Mouse (Mus musculus) liver, embryonic 13.5 days (tissue): ENCODE measurements around the gene Ttyh3. TPM values are rescaled to one million over a fixed set of nuclear protein-coding genes. Genes with fewer than 3 reads are reported as not detected.

Experiments
- ATAC-seq: fragments of 200-750 bp; cut with Nextera tagmentation; 2 replicates; pipeline ENCODE4 v1.8.0; 2017; ENCODE audit warnings: low read depth, mild to moderate bottlenecking, moderate number of reproducible peaks, moderate library complexity
- DNase-seq: peaks from one replicate; pipeline ENCODE4 v3.0.0; 2022
- H3K27ac ChIP-seq: fragments of 300-500 bp; sonication (generic); 2 replicates; pipeline ENCODE4 v1.5.1; 2015; ENCODE audit warnings: moderate library complexity, mild to moderate bottlenecking, inconsistent platforms
- H3K27me3 ChIP-seq: fragments of 300-500 bp; sonication (generic); 2 replicates; pipeline ENCODE4 v1.6.1; 2015; ENCODE audit warnings: mild to moderate bottlenecking, inconsistent platforms
- H3K36me3 ChIP-seq: fragments of 300-500 bp; sonication (generic); 2 replicates; pipeline ENCODE4 v1.6.1; 2015; ENCODE audit warnings: mild to moderate bottlenecking, inconsistent platforms
- H3K4me1 ChIP-seq: fragments of 300-500 bp; sonication (generic); replicated peaks from 2 replicates; pipeline ENCODE4 v1.6.1; 2015; ENCODE audit warnings: inconsistent platforms
- H3K4me2 ChIP-seq: fragments of 300-500 bp; sonication (generic); 2 replicates; pipeline ENCODE4 v1.6.1; 2015; ENCODE audit warnings: inconsistent platforms, mild to moderate bottlenecking, moderate library complexity
- H3K4me3 ChIP-seq: fragments of 300-500 bp; sonication (generic); replicated peaks from 2 replicates; pipeline ENCODE4 v1.5.1; 2015; ENCODE audit warnings: mild to moderate bottlenecking, inconsistent platforms
- H3K9ac ChIP-seq: fragments of 300-500 bp; sonication (generic); 2 replicates; pipeline ENCODE4 v1.6.1; 2015; ENCODE audit warnings: mild to moderate bottlenecking, inconsistent platforms
- H3K9me3 ChIP-seq: fragments of 300-500 bp; sonication (generic); replicated peaks from 2 replicates; pipeline ENCODE4 v1.6.1; 2016; ENCODE audit warnings: inconsistent platforms
- WGBS: fragments of 180-500 bp; shearing (Covaris S2); methylation state at CpG from one replicate; pipeline ENCODE4 v1.1.7; 2015; ENCODE audit not compliant: insufficient replicate concordance; 5-methylcytosine and 5-hydroxymethylcytosine counted together
- polyA plus RNA-seq: library from polyadenylated mRNA; unstranded; fragments of >200 nt; fragmentation: Nextera tagmentation; extraction: Ambion mirVana; gene quantifications from 2 replicates; pipeline ENCODE4 v1.2.1, GENCODE M21; 2015

The Ttyh3 gene
- polyA plus RNA-seq, 1 experiment from 2014 or later, result 4.8 TPM

DNA sequence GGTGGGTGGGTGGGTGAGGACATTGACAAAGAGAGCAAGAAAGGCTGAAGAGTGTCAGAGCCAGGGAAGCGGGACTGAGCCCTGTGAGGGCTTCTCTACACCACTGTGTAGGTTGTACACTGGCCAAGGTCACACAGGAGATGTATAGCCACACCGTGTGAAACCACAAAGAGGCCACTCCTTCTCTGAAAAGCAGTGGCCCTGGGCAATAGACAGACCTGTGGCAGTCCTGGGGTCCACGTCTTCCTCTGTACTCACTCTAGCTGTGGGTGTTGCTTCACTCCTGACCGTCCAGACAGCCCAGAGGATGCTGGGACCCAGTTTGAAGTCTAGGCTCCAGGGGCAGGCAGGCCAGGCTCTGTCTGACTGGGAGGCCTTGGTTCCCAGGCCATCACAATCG is 54.0 kb downstream of the Ttyh3 start:
- Histone ChIP-seq H3K9me3 (no peaks in the 10 kb centered on the region), H3K4me2 (peak overlapping the region; percentile 21; the same call in 1 of the 2 replicates), H3K4me1 (peaks cover 52% of the 10 kb centered on the region), H3K4me3 (no peak overlapping the region), H3K36me3 (no peaks in the 10 kb centered on the region), H3K27ac (peak overlapping the region; percentile 95), H3K27me3 (peaks cover 5% of the 10 kb centered on the region), H3K9ac (peak overlapping the region; percentile 41; the same call in 1 of the 2 replicates)
- no peak for ATAC-seq
- WGBS, result 48% methylated on average over 5 of the region's 5 CpGs
- no peak for DNase-seq

DNA sequence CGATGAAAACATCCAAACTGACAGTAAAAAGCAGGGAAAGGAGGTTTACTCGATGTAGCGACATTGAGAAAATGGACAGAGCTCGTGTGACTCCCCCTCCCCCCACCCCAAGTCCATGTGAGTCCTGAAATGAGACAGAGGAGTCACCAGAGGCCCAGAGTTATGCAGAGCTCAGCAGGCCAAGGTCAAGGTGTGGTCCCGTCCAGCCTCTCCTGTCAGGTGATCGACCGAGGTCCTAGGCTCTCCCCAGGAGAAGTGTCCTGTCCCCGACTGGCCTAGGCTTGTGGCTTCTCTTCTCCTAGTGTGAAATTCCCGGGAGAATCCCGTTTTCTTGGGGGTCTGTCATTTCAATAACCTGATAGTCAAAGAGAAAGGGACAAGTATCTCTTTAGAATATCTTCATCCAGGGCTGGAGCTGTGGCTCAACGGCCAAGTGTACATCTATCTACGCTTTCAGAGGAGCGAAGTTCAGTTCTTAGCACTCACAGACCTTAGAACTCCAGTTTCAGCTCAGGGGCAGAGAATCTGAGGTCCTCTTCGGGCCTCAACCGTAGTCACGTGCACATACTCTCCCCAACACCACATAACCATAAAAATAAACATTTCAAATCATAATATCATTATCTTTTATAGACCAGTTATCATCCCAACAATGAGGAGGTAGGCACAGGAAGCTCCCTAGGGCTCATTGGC is 59.6 kb downstream of the Ttyh3 start:
- WGBS, result 74% methylated on average over 16 of the region's 16 CpGs
- DNase-seq (no peak), ATAC-seq (no peak)
- H3K4me2 ChIP-seq, result no peak overlapping the region
- no peak overlapping the region for H3K9ac ChIP-seq
- H3K4me3 ChIP-seq, result no peak overlapping the region
- H3K9me3 ChIP-seq, result no peaks in the 10 kb centered on the region
- no peak overlapping the region for H3K27ac ChIP-seq
- no peaks in the 10 kb centered on the region for H3K36me3 ChIP-seq
- peaks cover 12% of the 10 kb centered on the region for H3K4me1 ChIP-seq
- peaks cover 5% of the 10 kb centered on the region for H3K27me3 ChIP-seq

GRCm38 (mm10) chr5:140583732-140584368 is 65.0 kb downstream of the Ttyh3 start:
- Histone ChIP-seq H3K4me2 (no peak overlapping the region), H3K9ac (no peak overlapping the region), H3K27ac (no peak overlapping the region), H3K36me3 (no peaks in the 10 kb centered on the region), H3K27me3 (0 out of 2 replicates have a peak, but pooled peaks cover 6% of the 10 kb centered on the region), H3K4me3 (no peak overlapping the region), H3K9me3 (no peaks in the 10 kb centered on the region), H3K4me1 (no peaks in the 10 kb centered on the region)
- DNase-seq, result no peak
- WGBS, result 66% methylated on average over 6 of the region's 6 CpGs
- no peak for ATAC-seq

GRCm38 (mm10) chr5:140582995-140583731 is 65.7 kb downstream of the Ttyh3 start:
- no peaks in the 10 kb centered on the region for H3K4me1 ChIP-seq
- H3K27ac ChIP-seq, result no peak overlapping the region

GRCm38 (mm10) chr5:140581569-140581968 is 67.3 kb downstream of the Ttyh3 start:
- Histone ChIP-seq H3K4me1 (no peaks in the 10 kb centered on the region), H3K36me3 (no peaks in the 10 kb centered on the region)
- WGBS, result 18% methylated on average over 5 of the region's 5 CpGs

More at GRCm38 (mm10) chr5:140582995-140583731, 65.7 kb downstream of the Ttyh3 start:
- Histone ChIP-seq H3K27me3 (0 out of 2 replicates have a peak, but pooled peaks cover 10% of the 10 kb centered on the region), H3K9me3 (no peaks in the 10 kb centered on the region), H3K9ac (no peak overlapping the region), H3K4me3 (no peak overlapping the region), H3K4me2 (no peak overlapping the region), H3K36me3 (no peaks in the 10 kb centered on the region)
- 44% methylated on average over 8 of the region's 8 CpGs for WGBS
- ATAC-seq, result no peak
- DNase-seq, result no peak

DNA sequence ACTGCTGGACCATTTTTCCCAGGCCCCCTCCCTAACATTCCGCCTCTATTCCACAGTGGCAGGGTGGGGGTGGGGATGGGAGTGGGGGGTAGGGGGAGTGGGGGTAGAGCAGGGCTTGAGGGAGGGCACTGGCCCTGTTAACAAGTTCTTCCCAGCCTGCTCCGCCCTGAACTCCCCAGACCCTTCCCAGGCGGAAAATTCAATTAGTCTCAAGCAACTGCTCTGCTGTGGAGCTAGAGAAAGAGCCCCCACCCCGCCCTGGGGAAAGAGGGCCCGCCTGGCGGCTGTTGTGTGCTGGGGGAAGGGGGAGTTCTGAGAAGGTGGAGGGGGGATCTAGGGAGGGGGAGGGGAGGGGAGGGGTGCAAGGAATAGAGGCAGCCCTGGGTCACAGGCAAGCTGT is 69.1 kb downstream of the Ttyh3 start:
- Histone ChIP-seq H3K9ac (no peak overlapping the region), H3K27ac (no peak overlapping the region), H3K27me3 (0 out of 2 replicates have a peak, but pooled peaks cover 10% of the 10 kb centered on the region), H3K4me2 (no peak overlapping the region), H3K4me1 (peaks cover 8% of the 10 kb centered on the region), H3K36me3 (no peaks in the 10 kb centered on the region), H3K4me3 (no peak overlapping the region), H3K9me3 (no peaks in the 10 kb centered on the region)
- ATAC-seq (no peak), DNase-seq (no peak)
- WGBS, result 48% methylated on average over 6 of the region's 6 CpGs

More at GRCm38 (mm10) chr5:140581569-140581968, 67.3 kb downstream of the Ttyh3 start:
- Histone ChIP-seq H3K27me3 (0 out of 2 replicates have a peak, but pooled peaks cover 10% of the 10 kb centered on the region), H3K27ac (no peak overlapping the region), H3K9me3 (no peaks in the 10 kb centered on the region), H3K4me2 (no peak overlapping the region), H3K9ac (no peak overlapping the region), H3K4me3 (no peak overlapping the region)
- DNase-seq (no peak), ATAC-seq (no peak)

- DNase-seq (no peak), ATAC-seq (no peak)
- Histone ChIP-seq H3K27me3 (0 out of 2 replicates have a peak, but pooled peaks cover 10% of the 10 kb centered on the region), H3K4me3 (no peak overlapping the region), H3K9ac (no peak overlapping the region), H3K4me1 (peaks cover 8% of the 10 kb centered on the region), H3K4me2 (no peak overlapping the region), H3K9me3 (no peaks in the 10 kb centered on the region), H3K27ac (no peak overlapping the region), H3K36me3 (no peaks in the 10 kb centered on the region)
- WGBS, result 59% methylated on average over 9 of the region's 9 CpGs
Observed at GRCm38 (mm10) chr5:140579221-140579620, 69.6 kb downstream of the Ttyh3 start.

DNA sequence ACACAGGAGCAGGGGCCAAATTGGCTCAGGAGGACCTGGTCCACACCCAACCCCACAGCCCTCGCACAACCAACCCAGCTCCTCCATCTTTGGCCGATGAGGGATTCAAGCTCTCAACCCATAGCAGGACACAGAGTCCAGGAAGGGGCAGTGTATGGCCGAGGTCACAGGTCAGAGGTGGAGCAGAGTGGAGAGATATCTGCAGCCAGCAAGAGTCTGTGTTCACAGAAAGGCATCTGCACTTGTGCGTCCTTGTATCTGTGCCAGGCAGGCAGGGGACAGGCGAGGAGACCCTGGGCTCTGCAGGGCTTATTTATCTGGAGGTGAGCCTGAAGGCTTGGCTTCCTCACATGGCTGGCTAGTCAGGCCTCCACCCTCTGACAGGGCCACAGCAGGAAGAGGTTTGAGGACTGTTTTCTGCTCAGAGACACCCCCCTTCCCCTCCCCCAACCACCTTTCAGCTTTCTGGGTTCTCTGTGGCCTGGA is 73.4 kb downstream of the Ttyh3 start:
- H3K36me3 ChIP-seq, result no peaks in the 10 kb centered on the region
- H3K4me2 ChIP-seq, result no peak overlapping the region
- H3K9me3 ChIP-seq, result no peaks in the 10 kb centered on the region
- H3K27ac ChIP-seq, result no peak overlapping the region
- WGBS, result 40% methylated on average over 5 of the region's 5 CpGs
- no peak overlapping the region for H3K4me3 ChIP-seq
- H3K9ac ChIP-seq, result no peak overlapping the region
- DNase-seq (no peak), ATAC-seq (no peak)
- H3K4me1 ChIP-seq, result peaks cover 8% of the 10 kb centered on the region
- H3K27me3 ChIP-seq, result 0 out of 2 replicates have a peak, but pooled peaks cover 9% of the 10 kb centered on the region

- WGBS, result 67% methylated on average over 6 of the region's 6 CpGs
- H3K9me3 ChIP-seq, result no peaks in the 10 kb centered on the region
- no peak overlapping the region for H3K27ac ChIP-seq
- no peaks in the 10 kb centered on the region for H3K27me3 ChIP-seq
- H3K36me3 ChIP-seq, result no peaks in the 10 kb centered on the region
- H3K4me1 ChIP-seq, result peaks cover 20% of the 10 kb centered on the region
- H3K4me2 ChIP-seq, result no peak overlapping the region
- H3K4me3 ChIP-seq, result no peak overlapping the region
- H3K9ac ChIP-seq, result no peak overlapping the region
- ATAC-seq, result no peak
- no peak for DNase-seq
Observed at GRCm38 (mm10) chr5:140572611-140573010, 76.2 kb downstream of the Ttyh3 start.

DNA sequence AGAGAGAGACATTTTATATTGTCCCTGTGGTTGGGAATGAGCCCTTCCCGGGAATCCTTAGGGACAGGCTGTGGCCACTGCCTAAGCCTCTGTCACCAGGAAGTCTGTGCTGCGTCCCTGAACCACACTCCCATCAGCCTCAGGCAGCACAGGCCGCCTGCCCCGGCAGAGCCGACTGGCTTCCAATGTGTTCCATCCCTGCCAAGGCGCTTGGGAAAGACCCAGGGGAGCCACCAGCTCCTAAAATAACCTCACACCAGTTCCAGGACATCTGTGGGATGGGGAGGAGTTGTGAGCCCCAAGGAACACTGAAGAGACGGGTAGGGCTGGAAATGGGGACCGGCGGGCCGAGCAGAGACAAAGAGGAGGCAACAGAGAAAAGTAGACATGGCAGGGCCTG is 77.2 kb downstream of the Ttyh3 start:
- no peaks in the 10 kb centered on the region for H3K9me3 ChIP-seq
- no peak overlapping the region for H3K4me3 ChIP-seq
- no peak overlapping the region for H3K27ac ChIP-seq
- no peak for DNase-seq
- H3K9ac ChIP-seq, result no peak overlapping the region
- 69% methylated on average over 10 of the region's 10 CpGs for WGBS
- H3K36me3 ChIP-seq, result no peaks in the 10 kb centered on the region
- no peak overlapping the region for H3K4me2 ChIP-seq
- ATAC-seq, result no peak
- peaks cover 30% of the 10 kb centered on the region for H3K4me1 ChIP-seq
- H3K27me3 ChIP-seq, result no peaks in the 10 kb centered on the region

DNA sequence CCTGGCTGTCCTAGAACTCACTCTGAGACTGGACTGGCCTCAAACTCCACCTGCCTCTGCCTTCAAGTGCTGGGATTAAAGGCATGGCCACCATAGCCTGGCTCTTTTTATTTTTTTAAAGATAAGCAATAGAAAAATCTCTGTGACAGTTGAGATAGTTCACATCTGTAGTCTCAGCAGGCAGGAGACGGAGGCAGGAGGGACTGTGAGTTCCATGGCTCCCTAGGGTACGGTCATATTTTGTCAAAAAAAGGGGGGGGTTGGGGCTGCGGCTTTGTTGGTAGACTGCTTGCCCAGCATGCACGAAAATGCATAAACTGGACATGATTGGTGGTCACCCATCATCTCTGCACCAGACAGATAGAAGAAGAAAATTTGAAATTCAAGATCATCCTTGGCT is 77.6 kb downstream of the Ttyh3 start:
- no peak for ATAC-seq
- 59% methylated on average over 4 of the region's 4 CpGs for WGBS
- no peak overlapping the region for H3K4me2 ChIP-seq

More for the DNA sequence above, 77.6 kb downstream of the Ttyh3 start:
- H3K36me3 ChIP-seq, result no peaks in the 10 kb centered on the region
- H3K9me3 ChIP-seq, result no peaks in the 10 kb centered on the region
- H3K27ac ChIP-seq, result no peak overlapping the region
- no peak overlapping the region for H3K9ac ChIP-seq
- H3K4me1 ChIP-seq, result peaks cover 34% of the 10 kb centered on the region
- H3K27me3 ChIP-seq, result no peaks in the 10 kb centered on the region
- DNase-seq, result no peak
- H3K4me3 ChIP-seq, result no peak overlapping the region
